Mouse (Mus musculus) Patski (cell line): ENCODE measurements around the gene Tmcc3. TPM values are rescaled to one million over a fixed set of nuclear protein-coding genes. Genes with fewer than 3 reads are reported as not detected.

ENCODE experiments used
- ATAC-seq: fragments of 100-300 bp; one replicate; pipeline ENCODE4 v1.8.0; 2021
- CTCF ChIA-PET: fragments of 350-600 bp; sonication (Branson Sonifier 250); formaldehyde crosslinking; loops from one replicate; lab custom pipeline; 2022; ENCODE audit warnings: inconsistent platforms; lab: Charles Lee
- POLR2A ChIA-PET: fragments of 350-600 bp; sonication (Branson Sonifier 250); formaldehyde crosslinking; loops from one replicate; lab custom pipeline; 2022; ENCODE audit warnings: antibody characterized with exemption, inconsistent platforms; lab: Charles Lee
- DNase-seq: peaks from one replicate; pipeline ENCODE4 v3.0.0-alpha.2; 2011; ENCODE audit warnings: low read depth, low spot score
- H3K27me3 ChIP-seq: fragments of 371-371 bp; one replicate; pipeline ENCODE4 v1.5.1; 2021
- CTCF ChIP-seq: fragments of 100-300 bp; IDR thresholded peaks from one replicate; pipeline ENCODE4 v1.5.1; 2021
- in situ Hi-C: fragments of 300-500 bp; cut with MboI; formaldehyde crosslinking; loops from 3 replicates; pipeline ENCODE4 v1.11.1; 2018; ENCODE audit warnings: low pct_unique_long_range_greater_than_20kb, mixed read lengths
- polyA plus RNA-seq: library from polyadenylated mRNA; unstranded; gene quantifications from one replicate; pipeline ENCODE4 v1.2.3, GENCODE M21; 2021

The Tmcc3 gene
- polyA plus RNA-seq, 1 experiment from 2014 or later, result 6.7 TPM

GRCm38 (mm10) chr10:94443453-94443852 is 131.7 kb downstream of the Tmcc3 start:
- ATAC-seq (no peak), DNase-seq (no peak)
- POLR2A ChIA-PET, result no interaction called here
- TF ChIP-seq CTCF, result no peak
- in situ Hi-C loops, result no loop called here
- CTCF ChIA-PET, result no interaction called here
- H3K27me3 ChIP-seq, result no peaks in the 10 kb centered on the region

- TF ChIP-seq CTCF, result no peak
- no peaks in the 10 kb centered on the region for H3K27me3 ChIP-seq
- no peak for DNase-seq
- ChIA-PET POLR2A (no interaction called here), CTCF (no interaction called here)
- in situ Hi-C loops, result no loop called here
- ATAC-seq, result no peak
Measured at GRCm38 (mm10) chr10:94445192-94445591, 133.4 kb downstream of the Tmcc3 start.

- TF ChIP-seq CTCF, result no peak
- H3K27me3 ChIP-seq, result no peaks in the 10 kb centered on the region
- in situ Hi-C loops, result no loop called here
- DNase-seq (no peak), ATAC-seq (no peak)
- POLR2A ChIA-PET, result no interaction called here
- CTCF ChIA-PET, result interaction anchor here (1.7 to 2.1 kb wide), 2 partner anchors 15 to 69 kb away, joined by 4 read pairs; no protein-coding TSS in a partner anchor
Measured at GRCm38 (mm10) chr10:94446379-94447008, 134.7 kb downstream of the Tmcc3 start.

- no peaks in the 10 kb centered on the region for H3K27me3 ChIP-seq
- in situ Hi-C loops, result no loop called here
- no peak for DNase-seq
Measured at GRCm38 (mm10) chr10:94449676-94450075, 137.9 kb downstream of the Tmcc3 start.

GRCm38 (mm10) chr10:94450781-94451180 is 139.0 kb downstream of the Tmcc3 start:
- ChIA-PET POLR2A (no interaction called here), CTCF (no interaction called here)
- DNase-seq (no peak), ATAC-seq (no peak)
- TF ChIP-seq CTCF, result no peak
- H3K27me3 ChIP-seq, result no peaks in the 10 kb centered on the region
- in situ Hi-C loops, result no loop called here

More at GRCm38 (mm10) chr10:94449676-94450075, 137.9 kb downstream of the Tmcc3 start:
- ChIA-PET POLR2A (no interaction called here), CTCF (no interaction called here)
- no peak for TF ChIP-seq CTCF
- ATAC-seq, result no peak

- CTCF ChIA-PET, result no interaction called here
- no peak for TF ChIP-seq CTCF
- DNase-seq, result no peak
- in situ Hi-C loops, result no loop called here
- no peaks in the 10 kb centered on the region for H3K27me3 ChIP-seq
- POLR2A ChIA-PET, result no interaction called here
- ATAC-seq, result no peak
Measured at GRCm38 (mm10) chr10:94457454-94457853, 145.7 kb downstream of the Tmcc3 start.

GRCm38 (mm10) chr10:94458690-94459089 is 146.9 kb downstream of the Tmcc3 start:
- in situ Hi-C loops, result no loop called here
- CTCF ChIA-PET, result interaction anchor here (0.7 to 0.9 kb wide), 2 partner anchors 26 to 150 kb away, joined by 3 read pairs; no protein-coding TSS in a partner anchor
- POLR2A ChIA-PET, result no interaction called here
- H3K27me3 ChIP-seq, result no peaks in the 10 kb centered on the region
- no peak for ATAC-seq
- TF ChIP-seq CTCF, result no peak
- no peak for DNase-seq

GRCm38 (mm10) chr10:94461378-94461777 is 149.6 kb downstream of the Tmcc3 start:
- in situ Hi-C loops, result no loop called here
- no peak for DNase-seq
- ChIA-PET POLR2A (interaction anchor here (0.6 to 1.0 kb wide), 2 partner anchors 14 to 53 kb away, joined by 3 to 4 read pairs; no protein-coding TSS in a partner anchor), CTCF (interaction anchor here (1.0 to 1.1 kb wide), 2 partner anchors 15 to 48 kb away, joined by 3 to 4 read pairs; no protein-coding TSS in a partner anchor)
- peak; percentile 54 for TF ChIP-seq CTCF
- H3K27me3 ChIP-seq, result no peaks in the 10 kb centered on the region
- no peak for ATAC-seq

- ChIA-PET POLR2A (interaction anchor here (0.6 to 1.0 kb wide), 2 partner anchors 15 to 53 kb away, joined by 3 to 4 read pairs; no protein-coding TSS in a partner anchor), CTCF (interaction anchor here (1.0 to 1.1 kb wide), 3 partner anchors 15 to 48 kb away, joined by 3 to 4 read pairs (median 3); no protein-coding TSS in a partner anchor)
- ATAC-seq (no peak), DNase-seq (no peak)
- in situ Hi-C loops, result no loop called here
- TF ChIP-seq CTCF, result no peak
- H3K27me3 ChIP-seq, result no peaks in the 10 kb centered on the region
Measured at GRCm38 (mm10) chr10:94461871-94462270, 150.1 kb downstream of the Tmcc3 start.

GRCm38 (mm10) chr10:94462386-94463064 is 150.8 kb downstream of the Tmcc3 start:
- POLR2A ChIA-PET, result interaction anchor here (1.0 kb wide), 1 partner anchor 54 kb away, joined by 4 read pairs; no protein-coding TSS in a partner anchor
- no peaks in the 10 kb centered on the region for H3K27me3 ChIP-seq
- CTCF ChIA-PET, result interaction anchor here (1.1 to 1.2 kb wide), 2 partner anchors 32 to 34 kb away, joined by 3 to 5 read pairs; no protein-coding TSS in a partner anchor
- DNase-seq, result peak; percentile 78
- ATAC-seq, result peak; percentile 78
- in situ Hi-C loops, result no loop called here
- no peak for TF ChIP-seq CTCF
